Mouse (Mus musculus) thymus, adult 2 months (tissue): Measurements from ENCODE around the gene Paics.

Experiments
- CTCF ChIP-seq: fragments of 200-500 bp; IDR thresholded peaks from 2 replicates; pipeline ENCODE4 v1.5.1; 2012; ENCODE audit warnings: mild to moderate bottlenecking, control low read depth, low read length, moderate library complexity, borderline replicate concordance; ENCODE audit not compliant: control insufficient read depth, poor library complexity, insufficient read depth; ENCODE audit errors: extremely low read depth
- POLR2A ChIP-seq: fragments of 200-500 bp; IDR thresholded peaks from 2 replicates; pipeline ENCODE4 v1.6.1; 2012; ENCODE audit warnings: mild to moderate bottlenecking, low read length, control low read depth, moderate library complexity; ENCODE audit not compliant: control insufficient read depth, poor library complexity, insufficient read depth; ENCODE audit errors: extremely low read depth

DNA sequence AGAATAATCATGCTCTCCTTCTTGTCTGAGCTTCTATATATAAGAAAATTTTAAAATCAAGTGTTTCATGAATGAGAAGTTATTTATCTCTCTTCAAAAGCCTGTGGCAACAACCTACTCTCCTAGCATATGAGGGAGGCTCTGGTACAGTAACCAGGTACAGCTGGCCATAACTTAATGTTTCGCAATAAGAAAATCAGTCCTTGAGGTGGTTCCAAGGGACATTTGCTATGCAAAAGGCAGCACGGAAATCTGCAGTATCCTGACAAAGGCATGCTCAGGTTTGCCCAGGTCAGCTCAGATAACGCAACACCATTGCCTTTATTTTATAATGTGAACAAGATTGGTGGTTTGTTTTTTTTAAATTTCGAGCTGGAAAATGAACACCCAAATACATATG, 9.1 kb upstream of the Paics start:
- TF ChIP-seq POLR2A, result no peak
- no peak for TF ChIP-seq CTCF
